Mouse (Mus musculus): ENCODE results near the gene Hsd3b2. TPM values are rescaled to one million over a fixed set of nuclear protein-coding genes. Genes with fewer than 3 reads are reported as not detected.
"Not testable (repeated sequence)": the region's sequence is repeated elsewhere in the genome, so short reads cannot be mapped to it uniquely, and the experiment has no call there.

The Hsd3b2 gene
- 0.05 TPM in 1 of 2 replicates, not detected in the other for polyA plus RNA-seq (2015; fragmentation: Nextera tagmentation; extraction: Ambion mirVana)

DNA sequence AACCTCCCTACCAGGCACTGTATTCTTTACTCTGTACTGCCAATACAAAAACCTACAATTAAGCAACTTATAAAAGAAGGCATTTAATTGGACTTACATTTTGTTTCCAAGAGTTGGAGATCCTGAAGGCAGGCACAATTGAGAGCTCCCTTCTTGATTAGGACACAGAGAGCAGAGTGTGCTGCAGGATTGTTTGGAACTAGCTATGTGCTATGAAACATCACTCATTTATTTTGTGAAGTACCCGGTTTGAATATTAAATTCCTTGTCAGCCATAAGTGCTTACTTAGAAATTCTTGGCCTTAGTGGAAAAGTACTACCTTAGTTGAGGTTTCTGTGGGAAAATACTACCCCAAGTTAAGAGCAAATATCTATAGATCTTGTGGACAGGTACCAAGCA lies at the start of gene Hsd3b2:
TSS of gene Hsd3b2 (minus strand) at position 168 of the 400 bp plus-strand sequence.
- Histone ChIP-seq H3K9ac (no peak within 1 kb of the TSS), H3K4me3 (no peak within 1 kb of the TSS), H3K36me3 (ENCODE audit: poor library complexity, severe bottlenecking) (no peaks in the 10 kb centered on the region), H3K9me3 (replicated peaks) (no peaks in the 10 kb centered on the region), H3K4me2 (no peak within 1 kb of the TSS), H3K4me1 (no peaks in the 10 kb centered on the region), H3K27me3 (no peaks in the 10 kb centered on the region), H3K27ac (no peak within 1 kb of the TSS)
- ATAC-seq: no peak
- 76% methylated on average over 1 of the region's 1 CpGs for WGBS

DNA sequence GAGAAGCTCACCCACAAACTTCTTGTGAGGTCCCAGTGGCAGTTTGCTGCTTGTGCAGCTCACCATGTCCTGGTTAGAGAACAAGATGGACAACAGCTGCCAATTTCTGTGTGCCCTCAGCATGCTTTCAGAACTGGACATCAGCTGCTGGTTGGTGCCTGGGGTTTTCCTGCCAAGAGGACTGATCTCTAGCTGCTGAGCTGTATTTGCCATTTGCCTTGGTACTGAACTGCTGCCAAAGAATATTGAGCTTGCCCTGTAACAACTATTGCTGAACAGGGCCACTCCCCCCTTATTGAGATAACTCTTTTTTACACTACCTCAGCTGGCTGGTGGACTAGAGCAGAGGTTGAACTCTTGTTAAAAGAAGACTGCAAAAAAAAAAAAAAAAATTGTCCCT lies 39.8 kb upstream of the Hsd3b2 start:
- Histone ChIP-seq H3K4me1 (no peaks in the 10 kb centered on the region), H3K36me3 (ENCODE audit: poor library complexity, severe bottlenecking) (no peaks in the 10 kb centered on the region), H3K4me3 (no peak overlapping the region), H3K4me2 (no peak overlapping the region), H3K9ac (no peak overlapping the region), H3K27ac (no peak overlapping the region), H3K9me3 (replicated peaks) (no peaks in the 10 kb centered on the region), H3K27me3 (no peaks in the 10 kb centered on the region)
- no peak for ATAC-seq

- Histone ChIP-seq H3K4me1 (no peaks in the 10 kb centered on the region), H3K36me3 (ENCODE audit: poor library complexity, severe bottlenecking) (no peaks in the 10 kb centered on the region), H3K27me3 (no peaks in the 10 kb centered on the region), H3K9ac (no peak overlapping the region), H3K9me3 (replicated peaks) (no peaks in the 10 kb centered on the region), H3K4me2 (no peak overlapping the region), H3K27ac (no peak overlapping the region), H3K4me3 (no peak overlapping the region)
- ATAC-seq: no peak
- 84% methylated on average over 3 of the region's 3 CpGs for WGBS
These were observed 32.5 kb upstream of the Hsd3b2 start for GRCm38 (mm10) chr3:98756836-98757235.

DNA sequence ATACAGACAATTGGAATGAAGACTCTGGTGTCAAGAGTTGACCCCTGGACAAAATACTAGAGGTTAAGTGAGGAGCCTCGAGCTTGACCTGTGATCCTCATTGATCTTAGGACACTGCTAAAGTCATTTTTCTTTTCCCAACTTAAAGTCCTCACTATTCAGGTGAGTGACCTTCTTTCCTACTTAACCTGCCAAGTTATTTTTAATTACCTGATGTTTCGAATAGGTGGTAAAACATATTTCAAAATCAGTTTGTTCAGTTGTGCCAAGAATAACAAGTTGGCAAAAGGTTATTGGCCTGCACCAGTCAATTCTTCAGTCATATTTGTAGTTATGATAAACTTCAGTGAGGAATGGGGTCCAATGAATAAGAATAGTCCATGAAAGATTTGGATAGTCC lies 27.8 kb upstream of the Hsd3b2 start:
- Histone ChIP-seq H3K9ac (no peak overlapping the region), H3K27ac (no peak overlapping the region), H3K27me3 (no peaks in the 10 kb centered on the region), H3K4me3 (no peak overlapping the region), H3K36me3 (ENCODE audit: poor library complexity, severe bottlenecking) (no peaks in the 10 kb centered on the region), H3K4me1 (no peaks in the 10 kb centered on the region), H3K4me2 (no peak overlapping the region), H3K9me3 (replicated peaks) (no peaks in the 10 kb centered on the region)
- WGBS: 80% methylated on average over 2 of the region's 2 CpGs
- ATAC-seq: no peak

- not testable (repeated sequence) for H3K4me3 ChIP-seq; ATAC-seq; H3K36me3 ChIP-seq (ENCODE audit: poor library complexity, severe bottlenecking); H3K4me1 ChIP-seq; H3K4me2 ChIP-seq; H3K9me3 ChIP-seq (replicated peaks); H3K9ac ChIP-seq; H3K27ac ChIP-seq; H3K27me3 ChIP-seq
- WGBS: 70% methylated on average over 1 of the region's 1 CpGs
These were observed 16.7 kb upstream of the Hsd3b2 start for GRCm38 (mm10) chr3:98741043-98741442.

GRCm38 (mm10) chr3:98734340-98734739 lies 10.0 kb upstream of the Hsd3b2 start:
- no peak for ATAC-seq
- H3K4me3 ChIP-seq: no peak overlapping the region
- 51% methylated on average over 4 of the region's 4 CpGs for WGBS
- no peaks in the 10 kb centered on the region for H3K27me3 ChIP-seq
- H3K36me3 ChIP-seq (ENCODE audit: poor library complexity, severe bottlenecking): no peaks in the 10 kb centered on the region
- H3K9ac ChIP-seq: no peak overlapping the region
- H3K4me2 ChIP-seq: no peak overlapping the region
- no peaks in the 10 kb centered on the region for H3K4me1 ChIP-seq
- H3K9me3 ChIP-seq (replicated peaks): no peaks in the 10 kb centered on the region
- H3K27ac ChIP-seq: no peak overlapping the region

DNA sequence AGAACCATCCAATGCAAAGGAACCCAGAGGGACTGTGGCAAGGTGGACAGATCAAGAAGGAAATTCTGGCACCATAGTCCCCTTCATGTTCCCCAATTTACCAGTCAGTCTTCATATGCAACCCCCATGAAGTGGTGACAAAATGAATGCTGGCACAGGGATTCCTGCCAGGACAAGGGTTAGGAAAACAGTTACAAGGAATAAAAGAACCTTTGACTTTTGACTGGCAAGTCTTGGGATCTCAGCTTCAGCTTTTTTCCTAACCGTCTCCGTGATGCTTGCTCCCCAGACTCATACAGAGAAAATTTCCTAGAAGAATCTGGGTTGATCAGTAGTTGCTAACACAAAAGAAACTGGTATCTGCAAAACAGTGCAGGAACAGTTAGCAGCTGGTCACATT lies 9.4 kb upstream of the Hsd3b2 start:
- no peak for ATAC-seq
- no peak overlapping the region for H3K4me3 ChIP-seq
- H3K9ac ChIP-seq: no peak overlapping the region
- no peak overlapping the region for H3K27ac ChIP-seq
- H3K36me3 ChIP-seq (ENCODE audit: poor library complexity, severe bottlenecking): no peaks in the 10 kb centered on the region
- 91% methylated on average over 2 of the region's 2 CpGs for WGBS
- no peaks in the 10 kb centered on the region for H3K27me3 ChIP-seq
- H3K4me2 ChIP-seq: no peak overlapping the region
- no peaks in the 10 kb centered on the region for H3K4me1 ChIP-seq
- no peaks in the 10 kb centered on the region for H3K9me3 ChIP-seq (replicated peaks)

- ATAC-seq: no peak
- no peak overlapping the region for H3K27ac ChIP-seq
- no peaks in the 10 kb centered on the region for H3K27me3 ChIP-seq
- H3K4me2 ChIP-seq: no peak overlapping the region
- 91% methylated on average over 2 of the region's 2 CpGs for WGBS
- no peaks in the 10 kb centered on the region for H3K9me3 ChIP-seq (replicated peaks)
- H3K4me3 ChIP-seq: no peak overlapping the region
- no peaks in the 10 kb centered on the region for H3K36me3 ChIP-seq (ENCODE audit: poor library complexity, severe bottlenecking)
- H3K9ac ChIP-seq: no peak overlapping the region
- no peaks in the 10 kb centered on the region for H3K4me1 ChIP-seq
These were observed 1.9 kb upstream of the Hsd3b2 start for GRCm38 (mm10) chr3:98726281-98726680.

GRCm38 (mm10) chr3:98720740-98721139 lies 3.6 kb downstream of the Hsd3b2 start:
- Histone ChIP-seq H3K27ac (no peak overlapping the region), H3K4me1 (no peaks in the 10 kb centered on the region), H3K9me3 (replicated peaks) (no peaks in the 10 kb centered on the region), H3K4me2 (no peak overlapping the region), H3K4me3 (no peak overlapping the region), H3K27me3 (no peaks in the 10 kb centered on the region), H3K36me3 (ENCODE audit: poor library complexity, severe bottlenecking) (no peaks in the 10 kb centered on the region), H3K9ac (no peak overlapping the region)
- no peak for ATAC-seq

- Histone ChIP-seq H3K27me3 (no peaks in the 10 kb centered on the region), H3K4me3 (no peak overlapping the region)
- 77% methylated on average over 1 of the region's 1 CpGs for WGBS
These were observed 41.9 kb downstream of the Hsd3b2 start for GRCm38 (mm10) chr3:98682401-98682800.

DNA sequence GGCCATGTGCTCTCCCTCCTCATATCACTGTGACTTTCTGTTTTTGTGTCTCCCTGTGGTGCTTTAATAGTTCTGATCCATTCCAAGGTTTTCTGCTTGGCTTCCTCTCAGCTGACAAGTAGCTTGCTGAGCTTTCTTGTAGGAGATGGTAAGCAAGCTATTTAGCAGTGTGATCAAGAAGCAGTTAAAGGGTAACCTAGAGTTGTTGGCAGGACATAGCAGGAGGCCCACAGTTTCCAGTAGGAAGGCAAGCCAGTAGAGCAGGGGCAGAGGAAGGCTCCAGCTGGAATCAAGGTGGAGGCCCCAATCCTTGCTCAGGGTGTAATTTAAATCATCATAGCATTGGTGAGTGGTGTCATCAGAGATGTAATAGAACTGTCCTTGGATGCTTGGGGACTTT lies 43.6 kb downstream of the Hsd3b2 start:
- H3K27me3 ChIP-seq: no peaks in the 10 kb centered on the region
- H3K27ac ChIP-seq: no peak overlapping the region
- no peak for ATAC-seq
- H3K4me3 ChIP-seq: no peak overlapping the region
- H3K4me1 ChIP-seq: no peaks in the 10 kb centered on the region
- no peaks in the 10 kb centered on the region for H3K36me3 ChIP-seq (ENCODE audit: poor library complexity, severe bottlenecking)
- H3K9me3 ChIP-seq (replicated peaks): no peaks in the 10 kb centered on the region
- no peak overlapping the region for H3K9ac ChIP-seq
- H3K4me2 ChIP-seq: no peak overlapping the region

More at GRCm38 (mm10) chr3:98682401-98682800, 41.9 kb downstream of the Hsd3b2 start:
- no peak for ATAC-seq
- Histone ChIP-seq H3K9ac (no peak overlapping the region), H3K36me3 (ENCODE audit: poor library complexity, severe bottlenecking) (no peaks in the 10 kb centered on the region), H3K4me1 (no peaks in the 10 kb centered on the region), H3K27ac (no peak overlapping the region), H3K9me3 (replicated peaks) (no peaks in the 10 kb centered on the region), H3K4me2 (no peak overlapping the region)
